Mouse (Mus musculus): ENCODE data around the gene Defb15.
"Not testable (repeated sequence)": the region's sequence is repeated elsewhere in the genome, so short reads cannot be mapped to it uniquely, and the experiment has no call there.

The Defb15 gene

DNA sequence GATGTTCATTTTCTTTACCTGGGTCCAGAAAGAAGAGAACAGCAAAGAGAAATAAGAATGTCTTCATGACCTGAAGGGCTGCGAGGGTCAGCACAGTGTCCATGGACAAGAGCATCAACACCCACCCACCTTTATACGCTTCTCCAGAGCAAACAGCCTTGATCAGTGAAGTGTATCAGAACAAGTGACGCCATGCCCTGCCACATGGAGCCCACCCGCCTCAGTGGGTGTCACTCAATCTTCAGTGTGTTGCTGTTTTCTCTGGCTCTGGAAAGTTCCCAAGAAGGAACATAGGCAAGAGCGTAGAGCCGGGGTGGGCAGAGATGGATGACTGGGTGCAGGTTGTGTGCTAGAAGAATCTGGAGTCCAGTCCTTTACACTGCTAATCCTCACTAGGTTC lies at the start of gene Defb15:
TSS of gene Defb15 (minus strand) at position 101 of the 400 bp plus-strand sequence.
- in situ Hi-C loops (cut with MboI, MseI) = no loop called here

DNA sequence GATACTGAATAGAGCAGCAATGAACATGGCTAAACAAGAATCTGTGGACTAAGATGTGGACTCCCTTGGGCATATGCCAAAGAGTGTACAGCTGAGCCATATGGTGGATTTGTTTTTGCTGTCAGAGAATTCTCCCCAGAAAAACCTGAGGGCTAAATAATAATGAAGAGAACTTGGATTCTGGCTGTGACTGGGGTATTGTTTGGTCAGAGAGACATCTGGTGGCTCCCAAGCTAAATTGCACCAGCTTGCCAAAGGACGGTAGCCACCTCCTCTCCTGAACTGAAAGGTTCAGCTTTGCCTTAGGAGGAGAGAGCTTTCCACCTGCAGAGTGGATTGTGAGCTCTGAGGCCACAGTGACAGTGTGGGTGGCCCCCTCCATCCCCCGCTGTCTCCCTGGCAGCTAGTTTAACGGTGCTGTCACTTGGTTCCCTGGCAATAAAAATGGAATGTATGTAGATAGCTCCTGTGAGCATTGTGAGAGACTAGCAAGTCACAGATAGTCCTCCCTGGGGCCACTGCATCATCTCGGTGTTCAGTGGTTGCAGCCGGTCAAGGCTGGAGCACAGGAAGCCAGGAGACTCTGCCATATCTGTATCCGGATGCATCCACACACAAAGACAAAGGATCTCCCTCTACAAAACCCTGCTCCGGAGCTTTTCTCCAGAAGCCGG lies 49.3 kb upstream of the Defb15 start:
- in situ Hi-C loops (cut with MboI, MseI) = no loop called here

DNA sequence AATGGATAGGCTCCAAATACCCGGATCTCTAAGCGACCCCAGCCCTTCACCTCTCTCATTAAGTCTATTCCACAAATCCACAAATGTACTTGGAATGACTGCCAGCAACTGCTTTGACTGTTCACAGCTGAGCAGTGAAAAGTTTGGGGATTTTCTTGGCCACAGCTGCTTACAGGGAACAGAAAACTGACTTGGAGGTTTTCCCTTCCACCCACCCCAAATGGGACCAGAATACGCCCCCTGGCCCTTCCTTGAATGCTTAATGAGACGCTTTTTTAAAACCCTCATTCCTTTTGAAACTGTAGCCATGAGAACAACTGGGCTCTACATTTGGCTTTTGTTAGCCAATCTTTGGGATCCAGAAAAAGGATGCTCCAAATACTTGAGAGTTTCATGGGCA lies 45.7 kb upstream of the Defb15 start:
- in situ Hi-C loops (cut with MboI, MseI) = no loop called here

DNA sequence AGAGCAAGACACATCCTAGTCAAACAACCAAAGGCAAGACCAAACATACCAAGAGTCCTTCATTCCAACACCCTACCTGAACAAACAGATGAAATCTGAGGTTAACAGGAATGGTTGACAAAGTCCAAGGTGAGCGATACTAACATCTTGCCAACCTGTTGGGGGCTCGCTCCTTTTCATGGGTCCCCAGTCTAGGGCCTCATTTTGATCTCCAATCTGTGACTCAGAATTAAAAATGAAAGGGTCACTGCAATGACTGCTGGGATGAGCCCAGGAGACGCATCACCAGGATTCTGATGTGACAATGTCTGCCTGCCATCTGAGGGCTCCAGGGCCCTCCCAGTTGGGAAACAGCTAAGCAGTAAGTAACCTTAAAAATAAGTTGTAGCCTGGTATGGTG lies 37.0 kb upstream of the Defb15 start, which contains the start of gene Ccdc70:
TSS of gene Ccdc70 (plus strand) at position 301 of the 400 bp plus-strand sequence.
- in situ Hi-C loops (cut with MboI, MseI) = no loop called here

DNA sequence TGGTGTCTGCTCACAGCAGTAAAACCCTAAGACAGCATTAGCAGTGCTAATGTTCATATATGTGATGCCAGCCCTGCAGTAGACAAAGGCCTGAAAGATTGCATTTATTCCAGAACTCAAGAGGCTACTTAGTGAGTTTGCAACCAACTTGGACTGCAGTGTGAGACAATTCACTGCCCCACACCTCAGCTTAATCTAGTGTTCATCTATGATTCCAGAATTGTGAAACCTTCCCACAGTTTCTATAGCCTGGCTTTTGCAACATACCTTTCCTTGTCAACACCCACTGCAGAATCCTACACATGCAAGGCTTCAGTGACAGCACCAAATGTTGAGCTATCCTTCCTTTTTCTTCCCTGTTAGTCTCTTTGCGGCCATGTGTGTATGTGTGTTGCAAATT lies 34.1 kb upstream of the Defb15 start:
- in situ Hi-C loops (cut with MboI, MseI) = no loop called here

DNA sequence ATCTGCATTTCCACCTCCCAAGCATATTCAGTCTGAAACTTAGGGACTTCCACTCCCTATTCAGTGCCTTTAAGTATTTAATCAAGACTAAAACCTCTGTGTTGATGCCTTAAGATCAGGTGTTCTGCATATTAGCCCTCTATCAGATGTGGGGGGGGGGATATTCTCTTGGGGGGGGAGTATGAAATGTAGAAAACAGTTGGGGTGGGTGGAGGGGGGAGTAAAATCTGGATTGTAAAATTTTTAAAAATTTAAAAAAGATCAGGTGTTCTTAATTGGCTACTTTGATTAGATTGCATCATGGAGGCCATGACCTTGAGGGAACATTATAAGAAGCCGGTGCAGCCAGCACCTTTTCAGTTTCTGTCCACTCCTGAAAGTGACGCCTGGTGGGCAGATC lies 25.9 kb upstream of the Defb15 start, which contains the start of gene Fam90a1a:
TSS of gene Fam90a1a (plus strand) at position 301 of the 400 bp plus-strand sequence.
- in situ Hi-C loops (cut with MboI, MseI) = no loop called here

DNA sequence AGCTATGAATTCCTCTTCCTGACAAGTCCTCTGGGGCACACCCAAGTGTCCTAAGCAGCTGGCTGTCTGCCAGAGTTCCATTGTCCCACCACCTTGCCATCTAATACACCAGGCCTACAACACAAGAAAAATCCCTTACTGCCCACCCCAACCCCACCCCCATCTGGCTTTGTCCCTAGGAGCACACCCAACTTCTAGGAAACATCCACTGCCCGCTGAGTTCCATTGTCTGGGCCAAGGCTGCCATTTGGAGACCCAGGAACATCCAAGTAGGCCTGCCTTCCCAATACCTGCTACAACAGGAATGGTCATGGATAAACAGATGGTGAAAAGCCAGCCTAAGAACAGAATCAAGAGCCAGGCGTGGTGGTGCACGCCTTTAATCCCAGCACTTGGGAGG lies 23.8 kb upstream of the Defb15 start:
- in situ Hi-C loops (cut with MboI, MseI) = no loop called here

DNA sequence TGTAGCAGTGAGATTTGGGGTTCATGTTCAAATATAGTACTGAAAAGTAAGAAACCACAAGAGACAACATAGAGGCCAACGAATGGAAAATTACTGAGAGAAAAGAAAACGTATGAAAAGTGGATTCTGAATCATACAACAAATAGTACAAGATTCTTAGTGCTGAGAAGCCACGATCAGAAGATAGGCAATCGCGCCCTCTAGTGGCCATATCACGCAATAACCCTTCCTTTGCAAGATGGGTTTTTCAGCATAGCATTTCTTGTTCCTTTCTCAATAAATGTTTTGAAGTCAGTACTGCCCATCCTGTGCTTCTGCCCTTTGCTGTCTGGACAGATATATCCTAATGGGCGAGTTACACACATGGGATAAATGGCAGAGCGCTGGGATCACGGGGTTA lies 22.8 kb upstream of the Defb15 start:
- in situ Hi-C loops (cut with MboI, MseI) = no loop called here

DNA sequence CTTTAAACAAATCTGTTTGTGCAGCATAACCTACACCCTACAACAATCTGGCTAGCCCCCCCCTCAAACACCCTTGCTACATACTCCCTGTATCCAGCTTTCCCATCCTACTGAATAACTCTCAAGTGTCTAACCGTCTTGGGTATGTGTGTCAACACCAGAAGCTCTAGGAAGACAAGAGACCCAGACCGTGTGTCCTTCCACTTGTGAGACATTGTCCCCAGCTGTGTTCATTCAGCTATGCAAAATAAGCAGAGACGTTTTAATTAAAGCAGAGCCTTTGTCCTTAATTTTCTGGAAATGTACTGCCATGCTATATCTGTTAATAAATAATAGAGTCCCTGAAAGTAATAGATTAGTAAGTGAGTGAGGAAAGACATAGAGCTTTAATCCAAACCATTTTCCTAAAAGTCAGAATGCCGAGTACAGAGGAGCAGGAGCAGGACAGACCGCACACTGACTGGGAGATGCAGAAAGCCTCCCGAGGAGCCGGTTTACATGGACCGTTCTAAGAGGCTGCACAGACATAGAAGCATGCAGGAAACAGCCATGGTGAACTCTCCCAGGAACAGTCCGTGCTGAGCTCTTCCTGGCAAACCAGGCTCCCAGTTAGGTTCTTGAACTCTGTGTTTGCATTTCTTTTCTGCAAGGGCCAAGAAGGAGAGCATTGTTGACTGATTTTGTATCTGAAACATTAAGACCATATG lies 15.0 kb upstream of the Defb15 start:
- in situ Hi-C loops (cut with MboI, MseI) = no loop called here

DNA sequence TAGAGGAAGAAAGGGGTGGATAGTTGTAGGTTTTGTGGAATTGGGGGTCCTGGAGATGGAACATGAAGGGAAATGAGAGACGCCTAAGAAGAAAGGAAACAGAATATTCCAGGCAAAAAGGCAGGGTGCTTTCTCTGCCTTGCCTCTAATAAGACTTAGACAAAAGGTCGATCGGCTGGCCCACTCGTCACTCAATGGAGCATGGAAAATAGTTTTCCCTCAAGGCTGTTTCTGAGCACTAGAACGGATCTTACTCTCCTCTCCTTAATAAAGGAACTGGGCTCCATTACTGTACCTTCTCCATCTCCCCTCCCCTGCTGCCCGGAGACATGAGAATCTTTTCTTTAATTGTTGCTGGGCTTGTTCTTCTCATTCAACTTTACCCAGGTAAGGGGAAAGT lies 14.0 kb upstream of the Defb15 start, which contains the start of gene Defb13:
TSS of gene Defb13 (plus strand) at position 301 of the 400 bp plus-strand sequence.
- in situ Hi-C loops (cut with MboI, MseI) = no loop called here

DNA sequence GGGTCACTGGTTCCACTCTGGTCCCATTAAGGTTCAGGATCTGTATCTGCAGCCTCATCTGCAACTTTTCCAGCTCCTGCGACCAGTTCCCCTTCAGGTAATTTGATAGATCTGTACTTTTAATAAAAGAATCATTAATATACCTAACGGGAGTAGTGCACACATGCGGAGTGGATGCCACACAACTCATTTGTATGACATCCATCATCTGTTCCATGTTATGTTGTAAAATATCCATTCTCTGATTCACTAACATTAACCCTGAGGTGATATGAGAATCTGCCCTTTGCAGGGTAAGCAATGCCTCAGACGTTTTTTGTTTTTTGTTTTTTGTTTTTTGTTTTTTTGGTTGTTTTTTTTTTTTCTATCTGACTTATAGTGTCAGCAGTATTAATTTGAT lies 5.5 kb upstream of the Defb15 start, which contains the start of gene Defb35:
TSS of gene Defb35 (plus strand) at position 301 of the 400 bp plus-strand sequence.
- in situ Hi-C loops (cut with MboI, MseI) = not testable (repeated sequence)

DNA sequence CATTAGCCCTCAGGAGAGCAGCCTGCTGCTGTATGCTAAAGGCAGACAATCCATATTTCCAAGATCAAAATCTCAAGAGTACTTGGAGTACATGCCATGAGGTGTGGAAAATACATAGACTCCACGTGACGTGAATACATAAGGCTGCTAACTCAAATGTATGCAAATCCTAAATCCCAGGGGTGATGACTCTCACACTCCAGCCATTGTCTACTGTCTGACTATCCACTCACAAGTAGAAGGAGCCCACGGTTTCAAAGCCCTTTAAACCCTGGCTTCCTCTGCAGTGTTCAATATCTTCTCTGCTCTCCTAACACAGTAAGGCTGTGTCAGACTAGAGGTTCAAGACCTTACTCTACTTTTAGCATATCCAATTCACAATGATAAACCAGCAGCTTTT lies 1.8 kb downstream of the Defb15 start:
- in situ Hi-C loops (cut with MboI, MseI) = not testable (repeated sequence)

DNA sequence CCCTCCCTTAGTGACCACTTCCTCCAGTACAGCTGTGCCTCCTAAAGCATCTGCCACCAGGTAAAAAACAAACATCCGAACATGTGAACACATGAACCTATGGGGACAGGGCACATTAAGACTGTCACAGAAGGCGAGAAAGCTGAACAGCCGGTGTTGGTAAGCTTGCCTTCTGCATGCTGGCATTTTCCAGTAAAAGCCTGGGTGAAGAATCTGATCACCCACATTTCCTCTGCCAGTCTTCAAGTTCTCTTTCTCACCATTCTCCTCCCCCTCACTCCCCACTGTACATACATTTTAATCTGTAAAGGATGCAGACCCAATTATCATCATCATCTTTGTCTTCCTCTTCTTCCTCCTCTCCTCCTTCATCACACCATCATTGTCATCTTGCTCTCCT lies 16.9 kb downstream of the Defb15 start:
- in situ Hi-C loops (cut with MboI, MseI) = no loop called here

DNA sequence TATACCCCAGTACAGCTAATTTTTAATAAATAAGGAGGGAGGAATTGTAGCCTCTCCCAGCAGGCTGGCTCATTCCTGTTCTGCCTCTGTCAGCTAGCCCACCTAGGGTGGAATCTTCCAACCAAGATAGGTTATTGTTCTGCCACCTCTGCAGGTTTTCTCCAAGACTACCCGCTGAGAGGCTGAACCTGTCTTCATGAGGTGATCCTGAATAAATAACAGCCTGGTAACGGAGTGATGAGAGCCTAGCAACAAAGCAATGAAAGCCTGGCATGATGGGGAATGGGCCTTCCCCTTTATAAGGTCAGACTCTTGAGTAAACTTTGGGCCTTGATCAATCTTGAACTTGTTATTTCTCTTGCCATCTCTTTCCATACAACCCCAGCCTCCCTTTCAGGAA lies 20.0 kb downstream of the Defb15 start:
- in situ Hi-C loops (cut with MboI, MseI) = no loop called here

DNA sequence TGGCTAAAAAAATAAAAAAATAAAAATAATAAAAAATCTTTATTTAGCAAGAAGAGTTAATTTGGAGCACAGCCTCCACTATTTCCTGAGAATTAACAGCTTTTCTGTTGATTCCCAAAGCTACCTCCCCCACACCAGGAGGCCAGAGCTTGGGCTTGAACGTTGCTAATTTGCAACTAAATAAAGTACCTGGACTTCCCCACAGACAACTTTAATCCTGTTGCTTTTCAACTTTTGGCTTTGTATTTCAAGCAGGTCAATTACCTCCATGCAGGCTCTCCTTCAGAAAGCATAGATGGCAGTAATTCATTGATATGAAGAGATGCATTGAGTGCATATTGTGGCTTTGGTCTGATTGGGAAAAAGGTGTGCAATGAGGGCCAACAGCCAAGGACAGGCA lies 20.6 kb downstream of the Defb15 start:
- in situ Hi-C loops (cut with MboI, MseI) = no loop called here

DNA sequence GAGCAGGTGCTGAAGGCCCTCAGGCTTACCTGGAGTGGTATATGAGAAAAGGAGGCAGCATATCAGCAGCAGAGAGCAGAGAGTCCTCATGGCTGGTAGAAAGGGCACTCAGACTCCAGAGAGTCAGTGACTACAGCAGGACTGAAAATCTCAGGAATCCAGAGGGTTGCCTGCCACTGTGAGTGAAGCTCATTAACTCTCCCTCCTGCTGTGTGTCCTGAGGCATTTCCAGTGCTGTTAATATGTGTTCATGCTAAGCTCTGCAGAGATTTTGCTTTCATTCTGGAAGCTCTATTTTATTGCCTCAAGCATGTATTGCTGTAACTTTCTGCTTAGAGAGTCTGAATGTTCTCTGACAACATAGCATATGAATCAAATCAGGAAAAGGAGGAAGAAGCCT lies 26.2 kb downstream of the Defb15 start, which contains the start of gene Defb11:
TSS of gene Defb11 (minus strand) at position 123 of the 400 bp plus-strand sequence.
- in situ Hi-C loops (cut with MboI, MseI) = not testable (repeated sequence)

DNA sequence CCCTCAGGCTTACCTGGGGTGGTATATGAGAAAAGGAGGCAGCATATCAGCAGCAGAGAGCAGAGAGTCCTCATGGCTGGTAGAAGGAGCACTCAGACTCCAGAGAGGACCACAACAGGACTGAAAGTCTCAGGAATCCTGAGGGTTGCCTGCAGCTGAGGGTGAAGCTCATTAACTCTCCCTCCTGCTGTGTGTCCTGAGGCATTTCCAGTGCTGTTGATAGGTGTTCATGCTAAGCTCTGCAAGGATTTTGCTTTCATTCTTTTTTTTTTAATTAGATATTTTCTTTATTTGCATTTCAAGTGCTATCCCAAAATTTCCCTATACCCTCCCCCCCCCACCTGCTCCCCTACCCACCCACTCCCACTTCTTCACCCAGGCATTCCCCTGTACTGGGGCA lies 47.2 kb downstream of the Defb15 start, which contains the start of gene Defb9:
TSS of gene Defb9 (minus strand) at position 101 of the 400 bp plus-strand sequence.
- in situ Hi-C loops (cut with MboI, MseI) = not testable (repeated sequence)
